Comparison of ENCODE assay signal across 26 mouse cellular contexts in the genomic region with DNA sequence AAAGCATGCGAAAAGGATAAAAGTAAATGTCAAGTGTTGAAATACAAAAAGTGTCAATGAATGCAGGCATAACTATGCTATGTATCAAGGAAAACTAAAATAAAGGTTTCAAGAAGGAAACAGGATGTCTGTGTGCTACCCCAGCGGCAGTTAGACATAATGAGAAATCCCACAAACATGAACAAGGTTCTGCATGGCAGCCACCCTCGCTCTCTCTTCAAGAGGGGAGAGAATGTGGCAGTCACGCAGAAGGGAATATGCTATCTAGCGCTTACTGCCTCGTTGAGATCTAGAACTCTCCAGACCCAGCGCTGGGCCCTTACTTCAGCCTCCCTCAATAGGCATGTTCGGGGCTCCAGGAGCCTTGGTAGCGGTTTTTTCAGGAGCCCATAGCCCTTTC. TPM values are rescaled to one million over a fixed set of nuclear protein-coding genes. Genes with fewer than 3 reads are reported as not detected.
"Had no signal": no experiment of that assay in that cellular context is flagged by ENCODE, and none has a peak within 500 bp of the region (broad histone marks: within the 10 kb centered on the region; RNA-seq: fewer than 3 reads in every experiment).

No protein-coding gene starts in this region.

- H3K9me3 ChIP-seq: kidney, embryonic 15.5 days; limb, embryonic 12.5 days; limb, embryonic 15.5 days; megakaryocyte, embryonic 14.5 days; midbrain, embryonic 10.5 days; midbrain, embryonic 13.5 days; neural tube, embryonic 13.5 days had no signal

- H3K36me3 ChIP-seq: kidney, embryonic 15.5 days; limb, embryonic 12.5 days; limb, embryonic 15.5 days; midbrain, embryonic 10.5 days; midbrain, embryonic 13.5 days; neural tube, embryonic 13.5 days had no signal

- H3K4me1 ChIP-seq: kidney, embryonic 15.5 days; limb, embryonic 12.5 days; limb, embryonic 15.5 days; midbrain, embryonic 10.5 days; midbrain, embryonic 13.5 days; neural tube, embryonic 13.5 days had no signal

- H3K27me3 ChIP-seq: kidney, embryonic 15.5 days; limb, embryonic 12.5 days; limb, embryonic 15.5 days; megakaryocyte, embryonic 14.5 days; midbrain, embryonic 13.5 days; neural tube, embryonic 13.5 days had no signal

- H3K4me2 ChIP-seq: kidney, embryonic 15.5 days; limb, embryonic 12.5 days; limb, embryonic 15.5 days; liver, embryonic 11.5 days; lung, embryonic 14.5 days; midbrain, embryonic 13.5 days; neural tube, embryonic 13.5 days had no signal

- ATAC-seq: liver, postnatal 0 days; lung, postnatal 0 days; midbrain, embryonic 16.5 days had no signal

- H3K27ac ChIP-seq: kidney, embryonic 15.5 days; limb, embryonic 12.5 days; limb, embryonic 15.5 days; liver, embryonic 14.5 days; macrophage; midbrain, embryonic 10.5 days; midbrain, embryonic 13.5 days; neural tube, embryonic 13.5 days; stomach, postnatal 0 days had no signal

- H3K4me3 ChIP-seq: kidney, embryonic 15.5 days; limb, embryonic 12.5 days; limb, embryonic 15.5 days; megakaryocyte, embryonic 14.5 days; midbrain, embryonic 10.5 days; midbrain, embryonic 13.5 days; myocyte; neural tube, embryonic 13.5 days had no signal

- DNase-seq: kidney, adult 11 months; kidney, adult 8-10 months; kidney, postnatal 10 days; kidney, postnatal 36 days; left cerebral cortex, postnatal 4 days; liver, postnatal 0 days; lung, embryonic 14.5 days; right cerebral cortex, postnatal 14 days; right cerebral cortex, postnatal 4 days; thymus, postnatal 25 days had no signal

- H3K9ac ChIP-seq: kidney, embryonic 15.5 days; limb, embryonic 12.5 days; limb, embryonic 15.5 days; liver, embryonic 14.5 days; liver, postnatal 0 days; lung, embryonic 14.5 days; midbrain, embryonic 13.5 days; neural tube, embryonic 13.5 days had no signal

RNA-seq across cellular contexts. Expression of a gene that starts 38.2 kb away (rescaled TPM):
- total RNA-seq: monocyte, adult 5-6 weeks; neutrophil, adult 5-6 weeks had no signal
